Mouse (Mus musculus) embryo, embryonic 10.5 days (tissue): ENCODE results near the gene Elavl2.
"Not testable (repeated sequence)": the region's sequence is repeated elsewhere in the genome, so short reads cannot be mapped to it uniquely, and the experiment has no call there.

Experiments used
- DNase-seq: peaks from one replicate; pipeline ENCODE4 v3.0.0-alpha.2; 2015; ENCODE audit warnings: low spot score

Gene Elavl2

DNA sequence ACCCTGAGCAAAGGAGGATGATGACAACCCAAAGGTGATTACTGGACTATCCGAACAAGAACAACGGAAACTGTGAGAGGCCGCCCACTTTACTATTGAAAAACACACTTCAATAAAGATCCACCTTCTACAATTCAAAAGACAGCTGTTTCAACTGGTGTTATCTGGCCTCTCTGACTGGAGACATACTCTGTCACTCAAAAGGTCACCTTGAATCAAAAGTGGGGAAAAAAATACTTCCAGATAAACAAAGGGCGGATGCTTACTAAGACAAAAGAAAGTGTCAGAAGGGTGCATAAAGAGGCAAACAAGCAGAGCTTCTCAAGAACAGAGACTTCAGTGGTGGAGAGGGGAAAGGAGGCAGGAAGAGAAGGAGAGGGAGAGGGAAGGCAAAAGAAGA lies 66.4 kb downstream of the Elavl2 start:
- DNase-seq = no peak

DNA sequence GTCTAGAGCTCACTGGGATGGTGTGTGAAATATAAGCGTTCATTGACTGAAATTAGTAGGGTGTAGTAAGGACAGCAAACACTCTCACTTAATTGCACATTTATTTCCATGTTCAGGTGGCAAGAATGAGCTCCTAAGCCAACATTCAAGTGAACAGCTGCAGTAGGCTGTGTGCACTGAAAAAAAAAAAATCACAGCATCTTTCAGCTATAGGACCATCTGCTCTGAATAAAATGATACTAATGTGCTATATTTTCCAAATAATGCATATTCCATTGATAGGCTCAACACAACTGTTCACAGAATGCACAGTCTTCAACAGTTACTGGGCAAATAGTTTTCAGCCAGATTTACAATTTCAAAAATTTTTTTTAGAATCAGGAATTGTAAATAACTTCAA lies 89.8 kb downstream of the Elavl2 start:
- no peak for DNase-seq

DNA sequence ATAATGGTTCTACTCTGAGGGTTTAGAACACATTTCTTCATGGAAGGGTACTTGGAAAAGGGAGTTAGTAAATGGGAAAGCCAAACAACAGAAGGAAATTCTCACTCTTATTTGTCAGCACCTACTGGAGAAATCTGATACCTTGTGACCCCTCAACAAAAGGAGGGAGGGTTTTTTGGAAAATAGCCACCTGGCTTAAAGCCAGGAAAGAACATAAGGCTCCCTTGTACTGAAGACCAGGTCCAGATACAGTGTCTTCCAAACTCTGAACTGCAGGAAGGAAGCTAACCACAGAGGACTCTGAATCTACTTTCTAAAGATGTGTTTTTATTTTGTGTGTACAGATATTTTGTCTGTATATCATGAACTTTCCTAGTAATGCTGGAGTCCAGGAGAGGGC lies 102.9 kb downstream of the Elavl2 start:
- no peak for DNase-seq

DNA sequence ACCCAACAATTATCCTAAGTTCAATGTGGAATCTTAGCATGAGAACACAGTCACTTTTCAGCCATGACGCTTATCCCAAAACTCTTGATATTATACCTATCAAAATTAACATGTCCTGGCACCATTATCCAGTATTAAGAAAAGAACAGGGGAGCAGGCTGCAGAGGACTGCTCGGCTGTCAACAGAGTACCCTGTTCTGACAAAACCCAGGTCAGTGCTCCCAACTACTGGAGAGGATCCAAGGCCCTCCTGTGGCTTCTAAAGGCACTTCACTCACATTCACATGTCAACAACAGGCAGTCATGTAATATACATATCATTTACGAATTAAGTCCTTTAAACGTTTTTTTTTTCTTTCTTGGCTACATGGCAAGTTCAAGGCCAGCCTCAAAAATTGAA lies 105.3 kb downstream of the Elavl2 start:
- DNase-seq = no peak

DNA sequence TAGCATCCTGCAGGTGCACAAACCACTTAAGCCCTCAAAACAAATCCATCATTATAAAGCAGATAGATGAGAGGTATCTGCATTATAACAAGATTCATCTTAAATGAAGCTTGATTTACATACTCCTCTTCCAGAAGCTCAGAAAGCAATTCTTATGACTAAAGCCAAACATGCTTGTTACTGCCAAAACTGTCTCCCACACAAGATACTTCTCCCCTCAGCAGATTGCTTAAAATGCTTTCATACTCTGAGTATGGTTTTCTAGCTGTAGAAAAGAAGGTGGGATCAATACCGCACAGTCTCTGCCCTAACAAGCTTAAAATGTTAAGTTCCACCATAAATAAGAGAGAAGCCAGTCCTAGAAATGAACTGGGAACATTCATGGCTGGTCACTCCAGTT lies 109.1 kb downstream of the Elavl2 start:
- no peak for DNase-seq

DNA sequence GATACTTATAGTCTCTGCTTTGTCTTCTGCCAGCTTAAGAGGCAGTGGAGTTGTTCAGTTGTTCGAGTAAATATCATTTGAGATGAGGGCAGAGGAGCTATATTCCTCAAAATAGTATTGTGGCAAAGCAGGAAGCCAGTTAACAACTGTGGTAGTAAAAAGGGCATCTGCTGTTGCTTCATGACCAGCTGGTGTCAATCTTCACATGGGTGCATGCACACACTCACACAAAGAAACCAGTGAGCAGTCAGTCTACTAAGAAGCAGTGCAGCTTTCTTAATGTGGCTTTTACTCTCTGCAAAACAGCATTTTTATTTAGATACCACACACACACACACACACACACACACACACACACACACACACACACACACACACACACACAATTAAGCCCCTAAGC lies 110.2 kb downstream of the Elavl2 start:
- no peak for DNase-seq

DNA sequence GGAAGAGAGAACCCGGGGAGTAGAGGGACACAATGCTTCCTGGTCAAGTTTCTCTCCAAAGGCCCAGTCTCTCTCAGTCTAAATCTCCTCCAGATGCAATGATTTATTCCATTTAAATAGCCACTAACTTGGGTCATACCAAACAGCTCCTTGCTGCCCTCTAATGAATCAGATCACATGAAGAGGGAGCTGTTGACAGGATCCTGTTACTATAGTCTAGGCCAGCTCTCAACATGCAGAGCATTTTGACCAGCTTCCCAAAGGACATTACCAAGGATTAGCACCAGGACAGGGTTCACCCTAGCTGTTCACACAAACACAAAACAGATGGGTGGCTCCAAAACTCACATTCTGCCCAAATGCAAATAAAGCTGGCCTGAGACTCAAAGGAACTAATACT lies 111.4 kb downstream of the Elavl2 start:
- DNase-seq = peak; percentile 31

DNA sequence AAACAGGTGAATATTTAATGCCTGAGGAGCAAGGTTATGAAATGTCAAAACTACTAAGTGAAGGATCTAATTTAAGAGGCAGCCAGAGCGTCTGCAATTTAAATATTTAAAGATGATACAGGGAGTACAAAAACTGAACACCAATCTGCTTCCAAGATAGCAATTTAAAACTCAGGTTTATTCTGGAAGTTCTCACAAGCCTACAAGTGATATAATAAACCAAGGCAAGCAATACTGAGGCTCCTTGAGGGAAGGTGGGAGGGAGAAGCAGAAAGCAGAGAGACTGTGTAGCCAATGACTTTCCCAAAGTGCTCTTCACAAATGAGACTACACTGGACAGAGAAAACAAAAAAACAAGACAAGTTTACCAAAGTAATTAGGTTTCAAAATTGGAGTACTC lies 132.2 kb downstream of the Elavl2 start:
- DNase-seq = no peak

DNA sequence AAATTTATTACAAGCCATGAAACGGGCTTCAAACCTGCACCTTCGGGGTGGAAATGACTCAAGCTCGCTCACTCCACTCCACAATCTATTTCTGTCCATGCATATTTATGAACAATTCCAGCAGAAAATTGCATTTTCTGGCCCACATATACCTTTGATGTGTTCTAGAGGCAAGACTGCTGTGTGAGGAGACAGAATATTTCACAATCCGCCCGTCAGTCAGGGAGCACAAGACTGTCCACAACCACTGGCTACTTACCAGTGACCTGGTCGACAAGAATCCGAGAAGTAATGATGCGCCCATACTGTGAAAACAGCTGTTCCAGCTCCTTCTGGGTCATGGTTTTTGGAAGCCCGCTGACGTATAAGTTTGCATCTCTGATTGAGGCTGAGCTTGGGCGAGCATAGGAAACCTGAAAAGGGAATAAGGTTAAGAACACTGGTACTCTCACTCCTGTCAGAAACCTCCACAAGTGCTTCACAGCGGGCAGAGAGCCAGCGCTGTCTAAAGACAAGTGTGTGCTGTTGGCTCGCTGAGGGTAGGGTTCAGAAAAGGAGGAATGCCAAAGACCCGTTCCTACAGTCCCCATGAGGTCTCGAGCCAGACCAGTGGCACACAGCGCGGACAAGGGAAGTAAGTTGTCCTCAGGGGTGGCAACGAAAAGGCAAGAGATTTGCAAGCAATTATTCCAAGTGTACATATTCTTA lies 136.7 kb downstream of the Elavl2 start:
- no peak for DNase-seq

DNA sequence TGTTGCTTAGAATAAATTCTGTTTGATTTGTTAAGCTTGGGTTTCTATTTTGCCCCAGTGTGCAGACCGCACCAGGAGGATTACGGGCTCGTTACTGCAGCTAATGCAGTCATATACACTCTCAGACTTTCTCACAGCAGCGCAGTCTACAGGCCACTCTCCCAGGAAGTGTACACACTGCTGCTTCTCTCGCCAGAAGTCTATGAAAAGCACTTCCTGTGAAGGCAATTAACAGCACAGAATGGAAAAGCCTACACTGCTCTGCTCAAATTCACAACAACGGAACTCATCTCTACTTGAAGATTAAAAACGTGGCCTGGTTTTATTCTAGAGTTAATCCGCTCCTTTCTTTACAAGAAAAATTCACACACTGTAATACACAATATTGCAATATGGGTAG lies 137.7 kb downstream of the Elavl2 start:
- DNase-seq = no peak

DNA sequence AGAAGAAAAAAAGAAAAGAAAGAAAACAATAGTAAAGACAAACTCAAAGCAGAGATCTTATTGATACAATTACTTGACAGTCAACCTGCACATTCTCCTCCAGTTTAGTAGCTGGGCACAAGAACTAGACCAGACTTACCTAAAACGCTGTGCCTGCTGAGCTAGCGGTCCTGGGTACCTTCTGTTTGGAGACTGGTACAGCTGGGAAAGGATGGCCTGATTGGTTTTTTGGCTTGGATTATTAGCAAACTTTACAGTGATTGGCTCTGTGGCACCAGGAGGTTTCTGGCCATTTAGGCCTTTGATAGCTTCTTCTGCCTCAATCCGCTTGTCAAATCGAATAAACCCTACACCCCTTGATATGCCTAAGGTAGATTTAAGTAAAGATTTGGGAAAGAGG lies 140.0 kb downstream of the Elavl2 start:
- DNase-seq = no peak

DNA sequence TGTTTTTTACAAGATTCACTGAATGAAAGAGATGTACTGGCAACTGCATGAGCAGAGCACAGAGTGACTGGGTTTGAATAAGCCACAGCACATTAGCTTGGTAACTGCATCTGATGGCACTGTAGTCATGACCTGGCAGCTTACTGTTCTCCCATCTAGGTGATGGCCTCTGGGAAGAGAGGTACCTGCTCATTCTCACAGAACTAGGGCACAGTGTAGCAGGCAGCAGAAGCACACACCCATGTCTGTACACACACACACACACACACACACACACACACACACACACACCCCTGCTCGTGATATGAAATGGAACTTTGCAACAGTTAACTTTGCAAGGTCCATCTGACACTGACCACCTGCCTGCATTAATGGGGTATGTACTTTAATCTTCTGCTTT lies 151.9 kb downstream of the Elavl2 start:
- no peak for DNase-seq

DNA sequence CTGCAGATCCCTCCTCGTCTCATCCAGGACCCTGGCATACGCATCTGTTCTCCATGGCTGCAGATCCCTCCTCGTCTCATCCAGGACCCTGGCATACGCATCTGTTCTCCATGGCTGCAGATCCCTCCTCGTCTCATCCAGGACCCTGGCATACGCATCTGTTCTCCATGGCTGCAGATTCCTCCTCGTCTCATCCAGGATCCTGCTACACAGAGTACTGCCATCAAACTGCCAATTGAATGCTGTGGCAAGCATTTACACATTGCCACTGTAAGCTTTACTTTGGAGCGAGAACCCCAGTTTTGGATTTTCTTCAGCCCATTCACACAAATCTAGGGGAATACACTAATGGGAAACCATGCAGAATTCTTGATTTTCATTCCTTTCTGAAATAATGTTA lies 155.4 kb downstream of the Elavl2 start:
- not testable (repeated sequence) for DNase-seq

DNA sequence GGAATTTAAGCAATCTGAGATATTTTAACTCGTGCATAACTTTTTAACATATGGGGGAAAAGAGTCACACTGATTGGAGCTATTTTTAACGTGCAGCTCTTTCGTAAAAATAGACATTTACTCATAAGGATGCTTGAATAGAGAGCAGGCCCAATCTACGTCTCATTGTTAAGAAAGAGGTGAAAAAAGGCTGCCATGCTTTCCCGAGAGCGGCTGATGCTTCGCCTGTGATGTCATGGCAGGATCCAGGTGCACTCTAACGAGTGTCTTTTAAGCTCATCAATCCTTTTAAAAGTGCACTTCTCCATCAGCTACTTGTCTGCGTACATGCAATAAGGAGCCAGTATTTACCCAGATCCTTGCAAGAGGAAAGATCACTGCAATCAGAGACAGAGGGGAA lies 156.0 kb downstream of the Elavl2 start:
- DNase-seq = no peak

DNA sequence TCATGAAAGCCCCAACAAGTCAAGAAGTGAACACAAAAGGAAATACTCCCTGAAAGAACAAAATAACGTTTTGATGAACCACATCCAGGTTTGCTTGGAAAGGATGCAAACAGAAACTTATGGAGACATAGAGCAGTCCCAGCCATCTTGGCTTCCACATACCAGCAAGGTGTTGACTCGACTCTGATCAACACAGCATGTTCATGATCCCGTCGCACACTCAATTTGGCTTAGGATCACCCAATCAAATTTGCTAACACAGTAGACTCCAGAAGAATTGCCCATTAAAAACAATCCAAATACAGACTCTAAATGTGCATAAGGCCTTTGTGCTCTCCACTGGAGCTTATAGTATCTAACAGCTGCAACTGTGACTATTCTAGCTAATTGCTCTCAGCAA lies 156.7 kb downstream of the Elavl2 start:
- DNase-seq = no peak

DNA sequence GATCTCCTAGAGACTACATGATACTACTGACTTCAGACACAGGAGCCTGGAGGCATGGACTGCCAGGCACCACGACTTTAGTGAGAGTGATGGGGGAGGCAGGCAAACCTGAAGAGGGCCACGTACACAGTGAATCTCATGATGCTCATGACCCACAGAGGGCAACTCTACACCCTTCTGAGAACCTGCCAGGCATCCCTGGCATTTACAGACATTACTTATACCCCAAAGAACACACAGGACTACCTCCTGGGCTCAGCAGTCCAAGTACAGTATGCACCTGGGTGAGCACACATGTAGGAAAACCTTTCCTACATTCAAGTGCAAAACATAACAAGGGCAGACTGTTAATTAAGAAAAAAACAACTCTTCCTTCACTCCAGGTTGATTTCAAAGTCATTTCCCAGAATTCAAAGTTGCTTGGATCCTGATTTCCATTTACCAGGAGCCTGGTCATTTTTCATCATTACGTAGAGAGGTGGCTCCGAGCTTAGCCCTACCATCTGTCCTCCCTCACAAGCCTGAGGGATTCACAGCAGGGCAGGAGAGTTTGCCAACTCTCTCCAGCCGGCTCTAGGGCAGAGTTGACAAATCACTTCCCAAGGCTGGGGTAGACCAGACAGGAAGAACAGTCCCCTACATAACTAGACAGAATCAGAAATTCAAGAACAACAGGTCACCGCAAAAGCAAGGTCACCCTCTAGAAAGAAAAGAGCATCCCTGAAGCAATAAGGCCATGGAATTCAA lies 161.7 kb downstream of the Elavl2 start:
- no peak for DNase-seq

DNA sequence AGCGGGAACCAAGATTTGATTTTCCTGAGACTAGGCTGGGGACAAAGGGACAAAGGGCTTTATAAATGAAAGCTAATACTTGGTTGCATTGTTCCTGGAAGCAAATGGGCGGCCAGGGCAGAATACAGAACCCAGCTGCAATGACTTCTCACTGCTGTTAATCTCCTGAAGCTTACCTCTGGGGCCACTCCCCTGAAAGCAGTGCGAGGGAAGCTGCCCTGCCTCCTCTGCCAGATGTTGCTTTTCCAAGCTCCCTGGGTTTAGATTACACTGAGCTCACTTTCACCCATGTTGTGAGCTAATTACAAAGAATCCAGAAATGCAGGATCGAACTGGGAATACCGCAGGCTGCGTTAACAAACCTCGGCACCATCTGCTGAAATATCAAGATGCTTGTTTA lies 163.6 kb downstream of the Elavl2 start:
- peak; percentile 51 for DNase-seq

DNA sequence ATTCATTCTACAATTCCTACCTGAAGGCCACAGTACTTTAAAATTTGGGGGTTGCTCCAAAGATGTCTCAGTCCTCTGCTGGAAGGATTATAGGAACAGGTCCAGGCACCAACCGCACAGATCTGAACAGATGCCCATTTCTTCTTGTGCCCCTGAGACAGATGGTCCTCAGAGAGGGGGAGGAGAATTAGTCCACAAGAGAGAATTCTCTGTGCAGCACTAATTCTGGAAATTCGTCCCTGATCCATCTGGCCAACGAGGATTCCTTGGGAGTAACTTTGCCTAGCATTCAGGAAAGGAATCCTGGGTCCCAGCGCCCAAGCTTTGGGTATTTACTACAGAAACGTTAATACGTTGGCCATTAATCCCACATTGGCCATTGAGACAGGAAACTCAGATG lies 165.6 kb downstream of the Elavl2 start:
- DNase-seq = no peak

DNA sequence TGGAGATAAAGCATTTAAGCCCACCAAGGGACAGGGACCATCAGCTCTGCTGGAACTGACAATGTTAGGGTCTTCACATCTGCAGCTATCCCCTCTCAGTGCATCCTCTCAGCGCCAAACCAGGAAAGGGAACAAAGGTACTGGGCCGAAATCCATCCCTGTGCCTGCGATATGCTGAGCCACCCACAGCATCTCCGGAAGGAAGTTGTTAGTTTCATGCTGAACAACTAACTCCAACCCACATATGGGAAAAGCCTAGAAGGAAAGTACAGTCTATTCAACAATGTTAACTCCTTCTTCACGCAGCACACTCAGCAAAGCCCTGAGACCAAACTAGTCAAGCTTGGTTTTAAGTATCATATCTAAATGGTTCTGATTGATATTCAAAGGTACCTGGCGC lies 167.0 kb downstream of the Elavl2 start:
- no peak for DNase-seq

DNA sequence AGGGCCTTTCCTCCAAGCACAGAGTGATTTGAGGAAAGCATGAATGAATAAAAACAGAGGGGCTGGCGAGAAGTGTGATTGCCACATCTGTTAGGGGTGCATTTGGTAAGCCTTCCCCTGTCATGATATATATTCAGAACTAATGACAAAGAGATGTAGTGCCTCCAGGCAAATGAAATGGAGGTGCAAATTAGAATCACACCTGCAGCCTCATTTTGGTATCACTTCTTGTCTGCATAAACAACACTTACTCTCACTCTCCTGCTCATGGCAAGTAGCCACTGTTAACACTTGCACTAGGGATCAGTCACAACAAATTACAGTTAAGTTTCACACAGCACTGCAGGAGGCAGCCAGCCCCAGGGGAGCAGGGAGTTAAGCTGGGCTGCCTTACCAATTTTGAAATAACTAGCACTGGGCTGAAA lies 170.1 kb downstream of the Elavl2 start:
- DNase-seq = no peak

DNA sequence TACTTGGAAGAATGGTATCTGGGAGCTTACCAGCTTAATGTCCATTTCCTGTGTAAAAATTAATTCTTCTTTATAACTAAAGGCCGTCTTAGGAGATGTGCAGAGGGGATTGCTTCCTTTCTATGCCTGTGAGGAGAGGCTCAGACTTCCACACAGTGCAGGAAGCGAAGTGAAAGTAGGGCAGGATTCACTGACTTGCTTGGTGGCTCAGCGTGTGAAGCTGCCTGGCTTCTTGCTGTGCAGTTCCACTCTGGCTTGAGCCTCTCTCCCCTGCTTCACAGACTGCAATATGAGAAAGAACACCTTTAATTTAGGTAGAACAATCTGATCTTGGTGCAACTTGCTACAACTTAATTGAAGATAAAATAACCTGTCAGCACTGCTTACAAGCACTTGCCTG lies 172.2 kb downstream of the Elavl2 start:
- no peak for DNase-seq

DNA sequence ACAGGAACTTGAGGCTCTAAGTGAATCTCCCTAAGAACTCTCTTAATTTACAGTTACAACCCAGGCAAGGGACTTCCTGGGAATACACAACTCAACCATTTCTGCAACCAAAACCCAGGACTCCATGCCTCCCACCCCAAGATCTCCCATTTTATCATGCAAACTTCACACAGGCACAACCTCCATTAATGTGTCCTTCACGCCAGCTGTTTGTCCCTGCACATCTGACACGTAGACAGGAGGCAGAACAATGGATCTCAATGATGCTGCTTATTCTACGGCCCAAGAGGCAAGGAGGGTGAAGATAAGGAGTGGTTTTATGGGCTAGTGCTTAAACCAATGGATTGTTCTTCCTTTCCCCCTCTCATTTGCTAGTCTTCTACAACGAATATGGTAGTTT lies 176.8 kb downstream of the Elavl2 start:
- no peak for DNase-seq

DNA sequence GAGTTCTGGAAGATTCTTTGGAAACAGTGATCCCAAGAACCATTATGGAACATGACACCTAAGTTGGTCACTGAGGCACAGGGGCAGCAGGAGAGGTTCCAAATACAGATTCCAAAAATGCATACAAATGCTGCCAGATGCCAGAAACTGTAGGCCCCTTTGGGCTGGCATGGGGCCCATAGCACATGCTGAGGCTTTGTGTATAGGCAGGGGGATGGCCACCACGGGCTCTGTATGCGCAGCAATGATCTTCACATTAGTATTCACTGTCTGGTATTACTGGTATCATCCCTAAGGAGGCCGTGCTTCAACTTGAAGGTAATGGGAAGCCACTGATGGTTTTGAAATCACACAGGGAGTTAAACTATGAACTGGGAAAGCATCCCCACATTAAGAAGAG lies 181.3 kb downstream of the Elavl2 start:
- DNase-seq = no peak

DNA sequence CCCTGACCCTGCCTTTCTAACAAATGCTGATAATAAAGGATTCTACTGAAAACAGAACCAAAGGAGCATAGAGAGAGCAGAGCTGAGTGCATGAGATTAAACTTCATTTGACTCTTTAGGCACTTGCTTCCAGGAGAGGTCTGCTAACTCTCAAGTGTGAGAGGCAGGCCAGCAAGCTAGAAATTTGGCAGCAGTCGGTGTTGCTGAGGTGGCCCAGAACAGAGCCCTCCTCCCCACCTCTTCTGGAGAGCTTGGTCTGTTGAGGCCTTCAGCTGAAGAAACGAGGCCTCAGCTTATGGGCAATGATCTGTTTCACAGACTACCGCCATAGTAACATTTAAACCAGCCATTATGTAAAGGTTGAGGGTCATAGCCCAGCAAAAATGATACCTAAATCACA lies 186.7 kb downstream of the Elavl2 start:
- DNase-seq = no peak
